Mouse (Mus musculus) Patski (cell line): ENCODE results near the gene Kcnc1. TPM values are rescaled to one million over a fixed set of nuclear protein-coding genes. Genes with fewer than 3 reads are reported as not detected.

Experiments
- ATAC-seq: fragments of 100-300 bp; one replicate; pipeline ENCODE4 v1.8.0; 2021
- CTCF ChIA-PET: fragments of 350-600 bp; sonication (Branson Sonifier 250); formaldehyde crosslinking; loops from one replicate; lab custom pipeline; 2022; ENCODE audit warnings: inconsistent platforms; lab: Charles Lee
- POLR2A ChIA-PET: fragments of 350-600 bp; sonication (Branson Sonifier 250); formaldehyde crosslinking; loops from one replicate; lab custom pipeline; 2022; ENCODE audit warnings: antibody characterized with exemption, inconsistent platforms; lab: Charles Lee
- DNase-seq: peaks from one replicate; pipeline ENCODE4 v3.0.0-alpha.2; 2011; ENCODE audit warnings: low read depth, low spot score
- H3K27me3 ChIP-seq: fragments of 371-371 bp; one replicate; pipeline ENCODE4 v1.5.1; 2021
- CTCF ChIP-seq: fragments of 100-300 bp; IDR thresholded peaks from one replicate; pipeline ENCODE4 v1.5.1; 2021
- in situ Hi-C: fragments of 300-500 bp; cut with MboI; formaldehyde crosslinking; loops from 3 replicates; pipeline ENCODE4 v1.11.1; 2018; ENCODE audit warnings: low pct_unique_long_range_greater_than_20kb, mixed read lengths
- polyA plus RNA-seq: library from polyadenylated mRNA; unstranded; gene quantifications from one replicate; pipeline ENCODE4 v1.2.3, GENCODE M21; 2021

Kcnc1 gene
- polyA plus RNA-seq, result 0.01 TPM

GRCm38 (mm10) chr7:46396231-46396927 lies at the start of gene Kcnc1:
Gene Kcnc1, plus strand, starts transcription at chr7:46396497.
- peaks cover 47% of the 10 kb centered on the region for H3K27me3 ChIP-seq
- TF ChIP-seq CTCF, result no peak
- in situ Hi-C loops, result loop anchor here (10.0 kb wide), 1 partner anchor 168 kb away; no protein-coding TSS in a partner anchor
- peak; percentile 84 for ATAC-seq
- CTCF ChIA-PET, result interaction anchor here (0.8 to 8.8 kb wide), 3 partner anchors 165 to 211 kb away, joined by 3 to 106 read pairs (median 4); no protein-coding TSS in a partner anchor
- no peak for DNase-seq
- POLR2A ChIA-PET, result no interaction called here

DNA sequence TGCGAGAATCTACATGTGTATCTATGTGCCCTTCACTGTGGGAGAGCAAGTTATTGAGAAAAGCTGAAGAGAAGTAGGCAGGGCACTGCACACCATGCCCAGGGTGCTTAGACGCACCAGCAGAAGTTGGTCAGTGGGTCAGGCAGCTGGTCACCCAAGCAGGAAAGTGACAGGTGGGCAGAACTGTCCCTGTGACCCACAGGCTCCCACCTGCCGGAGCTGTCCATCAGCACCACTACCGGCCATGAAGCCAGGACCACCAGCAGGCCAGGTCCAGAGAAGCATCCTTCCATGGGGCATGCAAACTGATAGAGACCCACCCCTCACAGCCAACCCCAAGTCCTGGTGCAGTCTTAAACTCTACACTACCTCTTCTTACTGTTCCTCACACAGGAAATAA lies 48.6 kb upstream of the Kcnc1 start:
- TF ChIP-seq CTCF, result no peak
- DNase-seq (no peak), ATAC-seq (no peak)
- CTCF ChIA-PET, result no interaction called here
- POLR2A ChIA-PET, result no interaction called here
- in situ Hi-C loops, result no loop called here
- H3K27me3 ChIP-seq, result peaks cover 6% of the 10 kb centered on the region

DNA sequence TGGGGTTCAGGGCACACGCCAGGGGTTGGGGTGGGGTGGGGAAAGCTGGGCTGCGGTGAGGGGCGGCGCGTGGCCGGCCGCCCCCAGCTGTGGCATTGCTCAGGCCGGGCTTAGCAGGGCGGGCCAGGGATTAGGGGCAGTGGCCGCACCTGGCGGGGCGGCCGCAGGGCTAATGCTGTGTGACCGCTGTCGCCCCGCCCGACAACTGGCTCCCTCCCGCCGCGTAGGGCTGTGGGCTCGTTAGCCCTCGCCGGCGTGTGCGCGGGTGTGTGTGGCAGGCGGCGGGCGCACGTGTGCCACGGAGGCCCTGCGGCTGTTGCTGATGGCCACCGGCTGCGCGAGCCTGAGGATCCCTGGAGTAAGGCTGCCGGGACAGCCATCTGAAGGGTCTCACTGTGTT lies 47.5 kb upstream of the Kcnc1 start:
- no peak for ATAC-seq
- no peak for TF ChIP-seq CTCF
- POLR2A ChIA-PET, result no interaction called here
- peaks cover 6% of the 10 kb centered on the region for H3K27me3 ChIP-seq
- DNase-seq, result no peak
- in situ Hi-C loops, result no loop called here
- CTCF ChIA-PET, result no interaction called here

DNA sequence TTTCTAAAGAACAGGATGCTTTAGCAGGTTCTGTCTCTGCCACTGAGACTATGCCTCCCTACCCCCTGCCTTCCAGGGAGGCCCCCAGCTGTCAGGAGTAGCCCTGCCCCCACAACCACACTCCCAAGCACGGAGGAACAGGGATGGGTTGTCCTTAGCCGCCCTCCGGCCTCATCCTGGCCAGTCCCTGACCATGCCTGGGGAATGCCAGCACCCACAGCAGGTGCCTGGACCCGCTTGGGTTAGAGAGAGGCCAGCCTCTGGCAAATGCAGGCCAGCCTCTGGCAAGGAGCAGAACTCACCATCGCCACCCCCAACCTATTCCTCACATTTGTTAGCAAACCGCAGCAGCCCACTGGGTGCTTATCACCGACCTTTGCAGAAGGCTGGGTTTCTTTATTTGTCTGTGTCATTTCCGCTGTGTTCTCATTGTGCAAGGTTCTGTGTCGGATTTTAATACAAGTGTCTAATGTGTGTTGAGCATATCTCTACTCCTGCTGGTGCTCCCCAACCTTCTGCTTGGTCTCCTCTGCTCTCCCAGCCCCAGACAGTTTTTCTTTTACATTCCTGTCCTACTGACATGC lies 46.1 kb upstream of the Kcnc1 start:
- ATAC-seq, result no peak
- in situ Hi-C loops, result no loop called here
- DNase-seq, result no peak
- no peak for TF ChIP-seq CTCF
- H3K27me3 ChIP-seq, result peaks cover 6% of the 10 kb centered on the region
- POLR2A ChIA-PET, result no interaction called here
- CTCF ChIA-PET, result no interaction called here

DNA sequence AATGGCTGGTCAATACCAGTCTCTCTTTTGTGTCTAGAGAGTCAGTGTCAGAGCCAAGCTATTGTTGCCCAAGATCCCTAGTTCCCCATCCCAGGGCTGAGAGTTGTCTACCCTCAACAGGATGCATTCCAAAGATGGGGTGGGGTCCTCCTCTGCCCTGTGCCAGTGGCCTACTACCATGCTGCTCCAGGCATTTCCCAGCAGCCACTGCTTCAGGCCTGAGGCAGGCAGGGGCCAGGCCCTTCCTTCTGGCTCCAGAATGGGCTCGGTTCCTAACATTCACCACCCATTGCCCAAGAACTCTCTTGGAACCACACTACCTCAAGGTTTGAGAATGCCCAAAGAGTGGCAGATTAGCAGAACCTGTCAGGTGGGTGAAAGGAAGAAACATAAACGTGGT lies 43.5 kb upstream of the Kcnc1 start:
- H3K27me3 ChIP-seq, result peaks cover 7% of the 10 kb centered on the region
- CTCF ChIA-PET, result interaction anchor here (1.2 kb wide), 1 partner anchor 28 kb away, joined by 4 read pairs; no protein-coding TSS in a partner anchor
- no peak for TF ChIP-seq CTCF
- POLR2A ChIA-PET, result no interaction called here
- ATAC-seq (no peak), DNase-seq (no peak)
- in situ Hi-C loops, result no loop called here

- CTCF ChIA-PET, result interaction anchor here (1.2 kb wide), 1 partner anchor 29 kb away, joined by 4 read pairs; no protein-coding TSS in a partner anchor
- TF ChIP-seq CTCF, result no peak
- DNase-seq, result no peak
Measured at GRCm38 (mm10) chr7:46353216-46353615, 43.1 kb upstream of the Kcnc1 start.

GRCm38 (mm10) chr7:46353875-46354274 lies 42.4 kb upstream of the Kcnc1 start:
- ChIA-PET CTCF (interaction anchor here (0.8 kb wide), 1 partner anchor 23 kb away, joined by 3 read pairs; no protein-coding TSS in a partner anchor), POLR2A (no interaction called here)
- in situ Hi-C loops, result no loop called here
- H3K27me3 ChIP-seq, result peaks cover 9% of the 10 kb centered on the region
- no peak for ATAC-seq
- DNase-seq, result no peak
- TF ChIP-seq CTCF, result no peak

More at GRCm38 (mm10) chr7:46353216-46353615, 43.1 kb upstream of the Kcnc1 start:
- in situ Hi-C loops, result no loop called here
- peaks cover 9% of the 10 kb centered on the region for H3K27me3 ChIP-seq
- ATAC-seq, result no peak
- POLR2A ChIA-PET, result no interaction called here

GRCm38 (mm10) chr7:46361776-46362175 lies 34.5 kb upstream of the Kcnc1 start:
- ATAC-seq, result no peak
- in situ Hi-C loops, result no loop called here
- POLR2A ChIA-PET, result no interaction called here
- no peak for TF ChIP-seq CTCF
- CTCF ChIA-PET, result no interaction called here
- DNase-seq, result no peak
- peaks cover 9% of the 10 kb centered on the region for H3K27me3 ChIP-seq

DNA sequence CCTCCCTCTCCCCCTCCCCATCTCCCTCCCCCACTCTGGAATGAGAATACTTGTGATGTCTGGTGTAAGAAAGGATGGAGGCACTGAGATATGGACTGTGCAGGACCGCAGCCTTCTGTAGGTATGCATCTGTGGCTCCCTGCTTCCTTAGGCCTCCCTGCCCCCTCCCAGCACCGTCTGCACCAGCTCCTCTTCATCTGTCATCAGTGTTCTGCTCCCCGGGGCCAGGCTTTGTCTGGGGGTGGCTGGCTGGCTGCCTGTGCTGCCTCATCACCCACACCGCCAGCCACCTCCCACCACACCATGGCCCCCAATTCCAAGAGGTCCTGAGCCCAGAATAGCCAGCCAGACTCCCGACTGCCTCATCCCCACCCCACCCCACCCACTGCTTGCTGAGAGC lies 32.1 kb upstream of the Kcnc1 start:
- no peak for ATAC-seq
- peaks cover 12% of the 10 kb centered on the region for H3K27me3 ChIP-seq
- no peak for DNase-seq
- CTCF ChIA-PET, result no interaction called here
- no peak for TF ChIP-seq CTCF
- in situ Hi-C loops, result no loop called here
- POLR2A ChIA-PET, result no interaction called here

- CTCF ChIA-PET, result no interaction called here
- in situ Hi-C loops, result no loop called here
- TF ChIP-seq CTCF, result no peak
- DNase-seq, result no peak
- POLR2A ChIA-PET, result no interaction called here
- peaks cover 12% of the 10 kb centered on the region for H3K27me3 ChIP-seq
- no peak for ATAC-seq
Measured at GRCm38 (mm10) chr7:46365810-46366209, 30.5 kb upstream of the Kcnc1 start.

- DNase-seq, result no peak
- H3K27me3 ChIP-seq, result peaks cover 28% of the 10 kb centered on the region
- POLR2A ChIA-PET, result interaction anchor here (0.6 kb wide), 1 partner anchor 16 kb away, joined by 3 read pairs; no protein-coding TSS in a partner anchor
- TF ChIP-seq CTCF, result no peak
- no peak for ATAC-seq
- in situ Hi-C loops, result no loop called here
- CTCF ChIA-PET, result no interaction called here
Measured at GRCm38 (mm10) chr7:46371104-46371503, 25.2 kb upstream of the Kcnc1 start.
